Mouse (Mus musculus) CH12.LX (cell line): Measurements from ENCODE around the gene Pdhx.

Source experiments
- CTCF ChIP-seq, 2 experiments: IDR thresholded peaks in 1 of 2; conservative IDR thresholded peaks in 1 of 2; 2 replicates each; pipeline ENCODE4 v1.5.1; 2011 to 2012; ENCODE audit warnings: low read depth in 2 of 2, low read length in 2 of 2, improper control_type of control experiment in 1 of 2, inconsistent platforms in 1 of 2, mild to moderate bottlenecking in 1 of 2, moderate library complexity in 1 of 2
- HCFC1 ChIP-seq: IDR thresholded peaks from 2 replicates; pipeline ENCODE4 v1.6.1; 2012; ENCODE audit warnings: low read depth, mild to moderate bottlenecking, inconsistent platforms, low read length, improper control_type of control experiment
- MAX ChIP-seq: IDR thresholded peaks from 2 replicates; pipeline ENCODE4 v1.6.1; 2011; ENCODE audit warnings: low read length, improper control_type of control experiment
- POLR2A ChIP-seq: IDR thresholded peaks from 2 replicates; pipeline ENCODE4 v1.6.1; 2011; ENCODE audit warnings: low read depth, mild to moderate bottlenecking, improper control_type of control experiment, low read length
- USF2 ChIP-seq: conservative IDR thresholded peaks from 2 replicates; pipeline ENCODE4 v1.6.1; 2011; ENCODE audit warnings: low read depth, low read length, improper control_type of control experiment
- ZKSCAN1 ChIP-seq: IDR thresholded peaks from 2 replicates; pipeline ENCODE4 v1.6.1; 2012; ENCODE audit warnings: low read depth, inconsistent platforms, low read length, improper control_type of control experiment, borderline replicate concordance
- ZNF384 ChIP-seq: IDR thresholded peaks from 2 replicates; pipeline ENCODE4 v1.6.1; 2012; ENCODE audit warnings: low read depth, low read length, improper control_type of control experiment, inconsistent platforms

DNA sequence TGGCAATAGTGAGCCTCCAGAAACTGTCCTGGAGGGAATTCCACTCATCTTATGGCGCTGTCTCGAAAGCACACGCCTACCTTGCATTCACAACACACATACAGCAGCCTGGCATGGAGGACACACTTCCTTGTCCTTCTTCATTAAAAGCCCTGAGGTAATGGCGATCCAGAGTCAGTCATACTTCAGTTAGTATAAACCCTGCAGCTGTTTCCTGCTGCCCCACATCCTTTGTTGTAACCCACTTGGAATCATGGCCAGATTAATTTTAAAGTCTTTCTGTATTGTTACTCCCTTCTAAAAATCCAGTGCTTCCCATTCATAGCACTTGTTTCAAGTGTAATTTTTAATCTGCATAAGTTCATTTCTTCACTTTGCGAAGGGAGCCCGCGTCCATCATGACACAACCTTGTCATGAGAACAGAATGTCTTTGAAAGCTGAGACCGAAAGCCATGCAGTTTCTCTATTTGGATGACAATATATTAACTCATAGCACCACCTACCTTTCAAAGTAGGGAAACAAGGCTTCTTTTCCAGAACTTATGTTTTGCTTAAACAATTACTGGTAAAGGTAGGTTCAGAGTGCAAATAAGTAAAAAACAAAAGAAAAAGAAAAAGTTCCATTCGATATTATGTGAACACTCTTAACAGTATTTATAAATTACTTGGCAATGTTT lies 54.4 kb downstream of the Pdhx start:
- peak in 1 of 2 experiments; percentile 80; a peak in 2 of 4 replicates for TF ChIP-seq CTCF (conservative IDR thresholded peaks at IDR 0.05 in 1 of 2, IDR thresholded peaks at IDR 0.05 in 1 of 2; ENCODE audit: low read depth in 2 of 2, low read length in 2 of 2)
- TF ChIP-seq MAX = no peak
- TF ChIP-seq HCFC1 = no peak
- TF ChIP-seq ZKSCAN1 = no peak
- TF ChIP-seq ZNF384 = no peak
- no peak for TF ChIP-seq USF2
- peak; percentile 18; the same call in 1 of the 2 replicates for TF ChIP-seq POLR2A
